Mouse (Mus musculus) hindbrain, postnatal 0 days (tissue): Measurements from ENCODE around the gene Chchd10. TPM values are rescaled to one million over a fixed set of nuclear protein-coding genes. Genes with fewer than 3 reads are reported as not detected.

ENCODE experiments used
- ATAC-seq: fragments of 200-750 bp; cut with Nextera tagmentation; 2 replicates; pipeline ENCODE4 v1.8.0; 2017; ENCODE audit warnings: mild to moderate bottlenecking, moderate TSS enrichment, moderate library complexity
- DNase-seq: peaks from one replicate; pipeline ENCODE4 v3.0.0-alpha.2; 2015; ENCODE audit warnings: low spot score
- H3K27ac ChIP-seq: fragments of 300-500 bp; sonication (generic); 2 replicates; pipeline ENCODE4 v1.5.1; 2014; ENCODE audit warnings: mild to moderate bottlenecking
- H3K27me3 ChIP-seq: fragments of 300-500 bp; sonication (generic); 2 replicates; pipeline ENCODE4 v1.6.1; 2014; ENCODE audit warnings: low read length, mixed read lengths; ENCODE audit not compliant: insufficient read depth
- H3K36me3 ChIP-seq: fragments of 300-500 bp; sonication (generic); 2 replicates; pipeline ENCODE4 v1.6.1; 2014; ENCODE audit warnings: low read length, mixed read lengths; ENCODE audit not compliant: insufficient read depth
- H3K4me1 ChIP-seq: fragments of 300-500 bp; sonication (generic); 2 replicates; pipeline ENCODE4 v1.6.1; 2014; ENCODE audit warnings: antibody characterized with exemption, low read length, mixed read lengths; ENCODE audit not compliant: insufficient read depth
- H3K4me2 ChIP-seq: fragments of 300-500 bp; sonication (generic); 2 replicates; pipeline ENCODE4 v1.6.1; 2014; ENCODE audit warnings: low read depth, mild to moderate bottlenecking, low read length, moderate library complexity, mixed read lengths
- H3K4me3 ChIP-seq: fragments of 300-500 bp; sonication (generic); 2 replicates; pipeline ENCODE4 v1.5.1; 2014; ENCODE audit warnings: low read length
- H3K9ac ChIP-seq: fragments of 300-500 bp; sonication (generic); replicated peaks from 2 replicates; pipeline ENCODE4 v1.6.1; 2014; ENCODE audit warnings: mild to moderate bottlenecking, low read length, moderate library complexity, mixed read lengths
- H3K9me3 ChIP-seq: fragments of 300-500 bp; sonication (generic); 2 replicates; pipeline ENCODE4 v1.6.1; 2016; ENCODE audit warnings: low read length, mixed read lengths
- CTCF ChIP-seq: IDR thresholded peaks from 2 replicates; pipeline ENCODE4 v1.5.1; 2016; ENCODE audit warnings: antibody characterized with exemption, control low read depth, low read depth
- WGBS: fragments of 180-500 bp; shearing (Covaris S2); extraction: QIAGEN DNeasy Blood & Tissue Kit; methylation state at CpG from one replicate; pipeline ENCODE4 v1.1.7; 2014; 5-methylcytosine and 5-hydroxymethylcytosine counted together
- polyA plus RNA-seq: library from polyadenylated mRNA; unstranded; fragments of >200 nt; fragmentation: Nextera tagmentation; extraction: Ambion mirVana; gene quantifications from 2 replicates; pipeline ENCODE4 v1.2.1, GENCODE M21; 2015
- total RNA-seq: library from RNA; depleted of rRNA; stranded (reverse); fragments of >200 nt; gene quantifications from 2 replicates; pipeline ENCODE4 v1.2.3, GENCODE M21; 2014; rRNA removed

The Chchd10 gene
- total and polyA plus RNA-seq, 2 experiments from 2014 or later = 312 to 332 TPM

- no peak overlapping the region for H3K4me2 ChIP-seq
- H3K9me3 ChIP-seq = no peaks in the 10 kb centered on the region
- H3K27me3 ChIP-seq = no peaks in the 10 kb centered on the region
- H3K4me1 ChIP-seq = no peaks in the 10 kb centered on the region
- TF ChIP-seq CTCF = peak; percentile 66
- no peak overlapping the region for H3K4me3 ChIP-seq
- DNase-seq = peak; percentile 43
- H3K36me3 ChIP-seq = no peaks in the 10 kb centered on the region
- WGBS = 74% methylated on average over 5 of the region's 5 CpGs
- no peak for ATAC-seq
- no peak overlapping the region for H3K9ac ChIP-seq
- H3K27ac ChIP-seq = no peak overlapping the region
These were observed 42.3 kb downstream of the Chchd10 start for GRCm38 (mm10) chr10:75975216-75975615.

- Histone ChIP-seq H3K4me3 (no peak overlapping the region), H3K4me1 (no peaks in the 10 kb centered on the region), H3K27ac (no peak overlapping the region), H3K27me3 (no peaks in the 10 kb centered on the region), H3K36me3 (no peaks in the 10 kb centered on the region), H3K4me2 (no peak overlapping the region), H3K9me3 (no peaks in the 10 kb centered on the region), H3K9ac (no peak overlapping the region)
- DNase-seq (peak; percentile 18), ATAC-seq (no peak)
- 45% methylated on average over 10 of the region's 10 CpGs for WGBS
- TF ChIP-seq CTCF = no peak
These were observed 45.3 kb downstream of the Chchd10 start for GRCm38 (mm10) chr10:75978119-75978834.

GRCm38 (mm10) chr10:75978835-75979157 lies 45.9 kb downstream of the Chchd10 start:
- 66% methylated on average over 5 of the region's 5 CpGs for WGBS
- Histone ChIP-seq H3K27me3 (no peaks in the 10 kb centered on the region), H3K4me1 (no peaks in the 10 kb centered on the region), H3K27ac (no peak overlapping the region), H3K36me3 (no peaks in the 10 kb centered on the region), H3K9ac (no peak overlapping the region), H3K9me3 (no peaks in the 10 kb centered on the region), H3K4me3 (no peak overlapping the region), H3K4me2 (no peak overlapping the region)
- TF ChIP-seq CTCF = no peak
- 0 out of 2 replicates have a peak, but pooled peaks have one; percentile 40 for ATAC-seq
- peak; percentile 5 for DNase-seq

GRCm38 (mm10) chr10:75979432-75979831 lies 46.5 kb downstream of the Chchd10 start:
- no peaks in the 10 kb centered on the region for H3K4me1 ChIP-seq
- ATAC-seq (no peak), DNase-seq (no peak)
- H3K9me3 ChIP-seq = no peaks in the 10 kb centered on the region
- no peak overlapping the region for H3K4me2 ChIP-seq
- no peak overlapping the region for H3K4me3 ChIP-seq
- H3K9ac ChIP-seq = no peak overlapping the region
- no peaks in the 10 kb centered on the region for H3K27me3 ChIP-seq
- no peak overlapping the region for H3K27ac ChIP-seq
- no peak for TF ChIP-seq CTCF
- no peaks in the 10 kb centered on the region for H3K36me3 ChIP-seq
- 88% methylated on average over 3 of the region's 3 CpGs for WGBS

Other genes starting within 250 kb of the Chchd10 start
- gene Cabin1, start 168.8 kb upstream of the Chchd10 start, total RNA-seq = 92.9 and 96.4 TPM in 2 replicates
- 30.1 and 33.6 TPM in 2 replicates for gene Cabin1, start 168.8 kb upstream of the Chchd10 start, polyA plus RNA-seq
- 63.6 and 67.4 TPM in 2 replicates for gene Ddt, start 159.7 kb upstream of the Chchd10 start, total RNA-seq
- gene Ddt, start 159.7 kb upstream of the Chchd10 start, polyA plus RNA-seq = 115 and 120 TPM in 2 replicates
- not detected in 2 replicates for gene Gm20441, start 152.2 kb upstream of the Chchd10 start, total RNA-seq
- gene Gm20441, start 152.2 kb upstream of the Chchd10 start, polyA plus RNA-seq = not detected in 2 replicates
- 1.8 and 3.2 TPM in 2 replicates for gene Gstt3, start 151.7 kb upstream of the Chchd10 start, total RNA-seq
- gene Gstt3, start 151.7 kb upstream of the Chchd10 start, polyA plus RNA-seq = 2.8 and 4.2 TPM in 2 replicates
- gene Gstt1, start 134.5 kb upstream of the Chchd10 start, total RNA-seq = 38.1 and 39.3 TPM in 2 replicates
- gene Gstt1, start 134.5 kb upstream of the Chchd10 start, polyA plus RNA-seq = 20.8 and 24.4 TPM in 2 replicates
- not detected in 2 replicates for gene Gstt4, start 110.6 kb upstream of the Chchd10 start, total RNA-seq
- not detected in 2 replicates for gene Gstt4, start 110.6 kb upstream of the Chchd10 start, polyA plus RNA-seq
- 2.1 and 10.2 TPM in 2 replicates for gene Gstt2, start 95.7 kb upstream of the Chchd10 start, total RNA-seq
- gene Gstt2, start 95.7 kb upstream of the Chchd10 start, polyA plus RNA-seq = 9.3 and 11.1 TPM in 2 replicates
- 1,072 and 1,222 TPM in 2 replicates for gene Mif, start 72.9 kb upstream of the Chchd10 start, total RNA-seq
- 1,792 and 1,891 TPM in 2 replicates for gene Mif, start 72.9 kb upstream of the Chchd10 start, polyA plus RNA-seq
- gene Derl3, start 39.7 kb upstream of the Chchd10 start, total RNA-seq = 0.79 and 1.8 TPM in 2 replicates
- gene Derl3, start 39.7 kb upstream of the Chchd10 start, polyA plus RNA-seq = 0.63 and 0.74 TPM in 2 replicates
- gene Smarcb1, start 11.5 kb upstream of the Chchd10 start, total RNA-seq = 142 and 156 TPM in 2 replicates
- 197 and 199 TPM in 2 replicates for gene Smarcb1, start 11.5 kb upstream of the Chchd10 start, polyA plus RNA-seq
- gene Mmp11, start 3.4 kb downstream of the Chchd10 start, total RNA-seq = 6.1 and 9.5 TPM in 2 replicates
- gene Mmp11, start 3.4 kb downstream of the Chchd10 start, polyA plus RNA-seq = 7.8 and 8.3 TPM in 2 replicates
- 0.73 TPM in 1 of 2 replicates, not detected in the other for gene Gm867, start 7.5 kb downstream of the Chchd10 start, total RNA-seq
- gene Gm867, start 7.5 kb downstream of the Chchd10 start, polyA plus RNA-seq = 2.3 and 2.4 TPM in 2 replicates
- not detected in 2 replicates for gene Vpreb3, start 9.9 kb downstream of the Chchd10 start, total RNA-seq
- 0.52 and 0.75 TPM in 2 replicates for gene Vpreb3, start 9.9 kb downstream of the Chchd10 start, polyA plus RNA-seq
- gene Gm5134, start 21.4 kb downstream of the Chchd10 start, total RNA-seq = not detected in 2 replicates
- not detected in 2 replicates for gene Gm5134, start 21.4 kb downstream of the Chchd10 start, polyA plus RNA-seq
- gene Zfp280b, start 99.5 kb downstream of the Chchd10 start, total RNA-seq = 6.8 and 7.9 TPM in 2 replicates
- 10.0 and 10.5 TPM in 2 replicates for gene Zfp280b, start 99.5 kb downstream of the Chchd10 start, polyA plus RNA-seq
- gene Slc5a4b, start 177.8 kb downstream of the Chchd10 start, total RNA-seq = not detected in 2 replicates
- 0.08 TPM in 1 of 2 replicates, not detected in the other for gene Slc5a4b, start 177.8 kb downstream of the Chchd10 start, polyA plus RNA-seq
- 0.07 TPM in 1 of 2 replicates, not detected in the other for gene Slc5a4a, start 214.3 kb downstream of the Chchd10 start, total RNA-seq
- gene Slc5a4a, start 214.3 kb downstream of the Chchd10 start, polyA plus RNA-seq = not detected in 2 replicates